Mouse (Mus musculus): Measurements from ENCODE around the gene Ltbp2. TPM values are rescaled to one million over a fixed set of nuclear protein-coding genes. Genes with fewer than 3 reads are reported as not detected.

Gene Ltbp2
- 1.5 and 2.2 TPM in 2 replicates for polyA plus RNA-seq (2012; rRNA removed)

GRCm38 (mm10) chr12:84876481-84877121, at the start of gene Ltbp2:
Gene Ltbp2 (minus strand): TSS chr12:84876532.
- Histone ChIP-seq H3K36me3 (ENCODE audit: control insufficient read depth, insufficient read depth, low read length) (no peaks in the 10 kb centered on the region), H3K27me3 (replicated peaks; ENCODE audit: control insufficient read depth, insufficient read depth, low read length) (peaks cover 2% of the 10 kb centered on the region; the same call in 1 of the 2 replicates), H3K4me3 (ENCODE audit: insufficient read depth, low read depth, low read length) (no peak within 1 kb of the TSS), H3K27ac (ENCODE audit: insufficient read depth, low read depth, low read length) (no peak within 1 kb of the TSS), H3K4me1 (ENCODE audit: control insufficient read depth, insufficient read depth, low read length) (no peaks in the 10 kb centered on the region)
- no peak for TF ChIP-seq POLR2A (IDR thresholded peaks at IDR 0.05; ENCODE audit: low read depth, low read length)
- TF ChIP-seq CTCF (conservative IDR thresholded peaks at IDR 0.05; ENCODE audit: insufficient read depth, insufficient read length, low read depth, low read length): peak; percentile 86
- peak; percentile 81 for DNase-seq
- WGBS: 3% methylated on average over 34 of the region's 34 CpGs

DNA sequence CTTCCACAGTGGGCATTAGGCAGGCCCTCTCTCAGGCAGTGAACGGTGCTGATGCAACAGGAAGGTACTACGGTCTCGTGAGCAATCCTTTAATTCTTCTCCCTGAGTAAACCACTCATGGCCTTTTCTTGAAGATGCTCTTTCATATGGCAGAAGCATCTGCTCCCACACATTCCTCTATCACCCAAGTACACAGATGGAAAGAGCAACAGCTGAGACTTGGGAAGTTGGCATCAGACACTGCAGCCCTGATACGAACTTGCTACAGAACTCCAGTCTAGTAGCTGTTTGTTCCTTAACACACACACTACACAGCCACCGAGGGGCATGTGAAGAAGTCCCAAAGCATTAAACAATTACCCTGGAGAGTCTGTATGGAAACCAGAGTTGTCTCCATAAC, 48.0 kb upstream of the Ltbp2 start:
- no peak overlapping the region for H3K27ac ChIP-seq (ENCODE audit: insufficient read depth, low read depth, low read length)
- WGBS: 90% methylated on average over 5 of the region's 5 CpGs
- H3K4me1 ChIP-seq (ENCODE audit: control insufficient read depth, insufficient read depth, low read length): no peaks in the 10 kb centered on the region
- TF ChIP-seq POLR2A (IDR thresholded peaks at IDR 0.05; ENCODE audit: low read depth, low read length) (no peak), CTCF (conservative IDR thresholded peaks at IDR 0.05; ENCODE audit: insufficient read depth, insufficient read length, low read depth, low read length) (no peak)
- H3K36me3 ChIP-seq (ENCODE audit: control insufficient read depth, insufficient read depth, low read length): no peaks in the 10 kb centered on the region; the same call in 1 of the 2 replicates
- H3K4me3 ChIP-seq (ENCODE audit: insufficient read depth, low read depth, low read length): no peak overlapping the region
- no peaks in the 10 kb centered on the region for H3K27me3 ChIP-seq (replicated peaks; ENCODE audit: control insufficient read depth, insufficient read depth, low read length)
- DNase-seq: no peak

- H3K36me3 ChIP-seq (ENCODE audit: control insufficient read depth, insufficient read depth, low read length): no peaks in the 10 kb centered on the region
- no peak for DNase-seq
- H3K4me3 ChIP-seq (ENCODE audit: insufficient read depth, low read depth, low read length): no peak overlapping the region
- TF ChIP-seq POLR2A (IDR thresholded peaks at IDR 0.05; ENCODE audit: low read depth, low read length): no peak
- no peak overlapping the region for H3K27ac ChIP-seq (ENCODE audit: insufficient read depth, low read depth, low read length)
- H3K4me1 ChIP-seq (ENCODE audit: control insufficient read depth, insufficient read depth, low read length): no peaks in the 10 kb centered on the region
- H3K27me3 ChIP-seq (replicated peaks; ENCODE audit: control insufficient read depth, insufficient read depth, low read length): no peaks in the 10 kb centered on the region
- WGBS: 66% methylated on average over 8 of the region's 8 CpGs
Observed at GRCm38 (mm10) chr12:84921881-84922419, 45.6 kb upstream of the Ltbp2 start.

GRCm38 (mm10) chr12:84918809-84919208, 42.5 kb upstream of the Ltbp2 start:
- no peaks in the 10 kb centered on the region for H3K27me3 ChIP-seq (replicated peaks; ENCODE audit: control insufficient read depth, insufficient read depth, low read length)
- no peak for DNase-seq
- no peak overlapping the region for H3K27ac ChIP-seq (ENCODE audit: insufficient read depth, low read depth, low read length)
- no peak overlapping the region for H3K4me3 ChIP-seq (ENCODE audit: insufficient read depth, low read depth, low read length)
- TF ChIP-seq CTCF (conservative IDR thresholded peaks at IDR 0.05; ENCODE audit: insufficient read depth, insufficient read length, low read depth, low read length) (no peak), POLR2A (IDR thresholded peaks at IDR 0.05; ENCODE audit: low read depth, low read length) (no peak)
- no peaks in the 10 kb centered on the region for H3K36me3 ChIP-seq (ENCODE audit: control insufficient read depth, insufficient read depth, low read length)
- 92% methylated on average over 6 of the region's 6 CpGs for WGBS
- H3K4me1 ChIP-seq (ENCODE audit: control insufficient read depth, insufficient read depth, low read length): no peaks in the 10 kb centered on the region

DNA sequence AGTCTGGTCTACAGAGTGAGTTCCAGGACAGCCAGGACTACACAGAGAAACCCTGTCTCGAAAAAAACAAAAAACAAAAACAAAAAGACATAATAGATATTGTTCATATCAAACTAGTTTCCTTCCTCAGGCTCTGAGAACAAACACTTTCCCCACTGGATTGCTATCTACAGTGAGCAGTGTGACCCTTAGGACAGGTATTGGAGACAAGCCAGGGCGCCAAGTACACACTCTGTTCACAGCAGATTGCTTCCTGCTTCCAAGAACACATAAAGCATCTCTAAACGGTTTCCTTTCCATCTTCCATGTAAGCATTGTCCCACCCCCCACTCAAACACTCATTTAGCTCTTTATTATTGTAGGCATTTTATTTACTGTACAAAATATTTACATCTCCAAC, 41.5 kb upstream of the Ltbp2 start:
- TF ChIP-seq CTCF (conservative IDR thresholded peaks at IDR 0.05; ENCODE audit: insufficient read depth, insufficient read length, low read depth, low read length): no peak
- no peak for TF ChIP-seq POLR2A (IDR thresholded peaks at IDR 0.05; ENCODE audit: low read depth, low read length)
- Histone ChIP-seq H3K4me3 (ENCODE audit: insufficient read depth, low read depth, low read length) (no peak overlapping the region), H3K27me3 (replicated peaks; ENCODE audit: control insufficient read depth, insufficient read depth, low read length) (no peaks in the 10 kb centered on the region), H3K27ac (ENCODE audit: insufficient read depth, low read depth, low read length) (no peak overlapping the region), H3K36me3 (ENCODE audit: control insufficient read depth, insufficient read depth, low read length) (no peaks in the 10 kb centered on the region), H3K4me1 (ENCODE audit: control insufficient read depth, insufficient read depth, low read length) (no peaks in the 10 kb centered on the region)
- DNase-seq: peak; percentile 4
- WGBS: 52% methylated on average over 3 of the region's 3 CpGs

- WGBS: 86% methylated on average over 5 of the region's 5 CpGs
- no peaks in the 10 kb centered on the region for H3K36me3 ChIP-seq (ENCODE audit: control insufficient read depth, insufficient read depth, low read length)
- TF ChIP-seq CTCF (conservative IDR thresholded peaks at IDR 0.05; ENCODE audit: insufficient read depth, insufficient read length, low read depth, low read length) (no peak), POLR2A (IDR thresholded peaks at IDR 0.05; ENCODE audit: low read depth, low read length) (no peak)
- no peak for DNase-seq
- H3K27me3 ChIP-seq (replicated peaks; ENCODE audit: control insufficient read depth, insufficient read depth, low read length): no peaks in the 10 kb centered on the region
- H3K4me3 ChIP-seq (ENCODE audit: insufficient read depth, low read depth, low read length): no peak overlapping the region
- H3K4me1 ChIP-seq (ENCODE audit: control insufficient read depth, insufficient read depth, low read length): no peaks in the 10 kb centered on the region
- no peak overlapping the region for H3K27ac ChIP-seq (ENCODE audit: insufficient read depth, low read depth, low read length)
Observed at GRCm38 (mm10) chr12:84914959-84915358, 38.6 kb upstream of the Ltbp2 start.

- Histone ChIP-seq H3K4me3 (ENCODE audit: insufficient read depth, low read depth, low read length) (no peak overlapping the region), H3K27me3 (replicated peaks; ENCODE audit: control insufficient read depth, insufficient read depth, low read length) (no peaks in the 10 kb centered on the region), H3K4me1 (ENCODE audit: control insufficient read depth, insufficient read depth, low read length) (no peaks in the 10 kb centered on the region), H3K27ac (ENCODE audit: insufficient read depth, low read depth, low read length) (no peak overlapping the region), H3K36me3 (ENCODE audit: control insufficient read depth, insufficient read depth, low read length) (no peaks in the 10 kb centered on the region)
- DNase-seq: no peak
- TF ChIP-seq POLR2A (IDR thresholded peaks at IDR 0.05; ENCODE audit: low read depth, low read length) (no peak), CTCF (conservative IDR thresholded peaks at IDR 0.05; ENCODE audit: insufficient read depth, insufficient read length, low read depth, low read length) (no peak)
- 89% methylated on average over 4 of the region's 4 CpGs for WGBS
Observed at GRCm38 (mm10) chr12:84912652-84913104, 36.3 kb upstream of the Ltbp2 start.
